Mouse (Mus musculus) small intestine, adult 2 months (tissue): ENCODE results near the gene Ocrl. TPM values are rescaled to one million over a fixed set of nuclear protein-coding genes. Genes with fewer than 3 reads are reported as not detected.

ENCODE experiments used
- H3K27ac ChIP-seq: fragments of 200-500 bp; 2 replicates; pipeline ENCODE4 v1.5.1; 2012; ENCODE audit warnings: low read depth, low read length, control low read depth, inconsistent platforms; ENCODE audit not compliant: insufficient read depth
- H3K27me3 ChIP-seq: fragments of 200-500 bp; 2 replicates; pipeline ENCODE4 v1.6.1; 2012; ENCODE audit warnings: mild to moderate bottlenecking, moderate library complexity, low read length, inconsistent platforms; ENCODE audit not compliant: control insufficient read depth, insufficient read depth
- H3K36me3 ChIP-seq: fragments of 200-500 bp; 2 replicates; pipeline ENCODE4 v1.6.1; 2012; ENCODE audit warnings: mild to moderate bottlenecking, low read length, control low read depth, inconsistent platforms; ENCODE audit not compliant: control insufficient read depth, insufficient read depth
- H3K4me1 ChIP-seq: fragments of 200-500 bp; 2 replicates; pipeline ENCODE4 v1.6.1; 2012; ENCODE audit warnings: low read length, inconsistent platforms, mixed read lengths; ENCODE audit not compliant: control insufficient read depth, insufficient read depth, insufficient read length
- H3K4me3 ChIP-seq: fragments of 200-500 bp; 2 replicates; pipeline ENCODE4 v1.5.1; 2012; ENCODE audit warnings: low read depth, mild to moderate bottlenecking, control low read depth, inconsistent platforms, low read length, moderate library complexity
- CTCF ChIP-seq: fragments of 200-500 bp; IDR thresholded peaks from 2 replicates; pipeline ENCODE4 v1.5.1; 2012; ENCODE audit warnings: low read depth, mild to moderate bottlenecking, control low read depth, inconsistent platforms, low read length, moderate library complexity, mixed read lengths; ENCODE audit not compliant: insufficient replicate concordance, insufficient read length; ENCODE audit errors: extremely low read depth
- POLR2A ChIP-seq: fragments of 200-500 bp; IDR thresholded peaks from 2 replicates; pipeline ENCODE4 v1.6.1; 2012; ENCODE audit warnings: low read depth, mild to moderate bottlenecking, control low read depth, inconsistent platforms, low read length, moderate library complexity
- WGBS: fragments of 180-500 bp; shearing (Covaris S2); methylation state at CpG from one replicate; pipeline ENCODE4 v1.1.7; 2018; 5-methylcytosine and 5-hydroxymethylcytosine counted together
- polyA plus RNA-seq: library from polyadenylated mRNA; depleted of rRNA; stranded (reverse); fragments of >200 nt; gene quantifications from 2 replicates; pipeline ENCODE4 v1.2.3, GENCODE M21; 2012

Gene Ocrl
- polyA plus RNA-seq, 1 experiment = 2.2 TPM

DNA sequence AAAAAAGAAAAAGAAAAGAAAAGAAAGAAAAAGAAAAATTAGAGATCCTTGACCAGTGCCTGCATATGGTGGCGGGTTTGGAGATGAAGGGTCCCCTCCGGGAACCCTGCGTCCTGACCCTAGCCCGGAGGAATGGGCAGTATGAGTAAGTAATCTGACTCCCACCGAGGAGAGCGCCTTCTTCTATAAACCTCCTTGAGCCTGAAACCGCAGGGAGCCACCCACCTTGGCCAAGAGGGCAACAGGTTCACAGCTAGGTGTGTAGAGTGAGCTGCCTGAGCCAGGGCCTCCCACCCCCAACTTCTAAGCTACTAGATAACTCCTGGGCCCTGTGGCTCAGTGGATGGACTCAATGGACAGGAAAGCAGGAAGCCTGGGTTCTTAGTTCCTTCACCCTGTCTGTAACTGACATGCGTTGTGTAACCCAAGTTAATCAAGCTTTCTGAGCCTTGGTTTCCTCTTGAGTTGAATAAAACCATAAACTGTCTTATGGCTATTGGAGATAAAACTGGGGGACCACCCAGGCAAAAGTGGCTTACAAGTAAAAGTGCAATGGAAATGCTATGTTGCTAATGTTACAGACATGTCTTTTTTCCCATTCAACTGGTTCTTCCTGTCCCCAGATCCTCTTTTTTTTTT lies 836 bp downstream of the Ocrl start:
- Histone ChIP-seq H3K4me1 (no peaks in the 10 kb centered on the region), H3K4me3 (peak overlapping the region; percentile 99), H3K27ac (no peak overlapping the region), H3K27me3 (no peaks in the 10 kb centered on the region), H3K36me3 (no peaks in the 10 kb centered on the region)
- TF ChIP-seq POLR2A (no peak), CTCF (no peak)
- 13% methylated on average over 8 of the region's 8 CpGs for WGBS

DNA sequence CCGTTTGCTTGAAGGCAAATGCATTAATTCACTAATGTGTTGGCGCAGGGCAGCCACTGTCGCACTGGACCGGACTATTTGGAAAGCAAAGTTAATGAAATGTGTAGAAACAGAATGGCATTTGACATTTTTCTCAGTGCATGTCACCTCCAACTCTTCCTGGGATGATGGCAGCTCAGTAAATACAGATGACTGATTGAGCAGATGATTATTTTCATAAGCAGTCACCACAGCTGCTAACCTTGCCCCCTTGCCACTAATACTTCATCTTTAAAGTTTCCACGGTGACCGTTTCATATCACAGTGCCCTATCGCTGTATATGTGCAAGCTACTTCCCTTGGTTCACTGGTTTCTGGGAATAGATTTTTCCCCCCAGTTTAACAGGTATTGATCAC lies 1.4 kb downstream of the Ocrl start:
- no peak overlapping the region for H3K27ac ChIP-seq
- 68% methylated on average over 7 of the region's 7 CpGs for WGBS
- H3K36me3 ChIP-seq = no peaks in the 10 kb centered on the region
- H3K4me1 ChIP-seq = no peaks in the 10 kb centered on the region
- H3K27me3 ChIP-seq = no peaks in the 10 kb centered on the region
- TF ChIP-seq CTCF = no peak
- TF ChIP-seq POLR2A = no peak
- no peak overlapping the region for H3K4me3 ChIP-seq

DNA sequence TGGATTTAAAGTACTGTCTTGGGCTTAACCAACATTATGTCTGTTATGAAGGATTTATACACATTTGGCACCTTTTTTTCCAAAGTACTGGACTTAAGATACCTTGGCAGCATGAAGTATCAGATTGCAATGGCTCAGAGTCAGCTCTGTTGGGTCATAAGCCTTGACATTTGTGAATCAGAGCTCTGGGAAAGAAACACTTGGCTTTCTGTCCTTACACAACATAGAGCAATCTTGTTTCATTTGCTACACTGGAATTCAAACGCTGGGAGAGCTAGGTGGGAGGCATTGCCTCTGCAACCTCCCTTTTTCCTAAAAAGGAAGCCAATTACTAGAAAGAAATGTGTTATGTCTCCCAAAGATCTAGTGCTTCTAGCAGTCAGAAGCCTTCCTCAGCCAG lies 4.6 kb downstream of the Ocrl start:
- WGBS = 58% methylated on average over 1 of the region's 1 CpGs
- Histone ChIP-seq H3K27ac (no peak overlapping the region), H3K4me1 (no peaks in the 10 kb centered on the region), H3K4me3 (no peak overlapping the region), H3K36me3 (no peaks in the 10 kb centered on the region), H3K27me3 (no peaks in the 10 kb centered on the region)
- TF ChIP-seq CTCF (no peak), POLR2A (no peak)

DNA sequence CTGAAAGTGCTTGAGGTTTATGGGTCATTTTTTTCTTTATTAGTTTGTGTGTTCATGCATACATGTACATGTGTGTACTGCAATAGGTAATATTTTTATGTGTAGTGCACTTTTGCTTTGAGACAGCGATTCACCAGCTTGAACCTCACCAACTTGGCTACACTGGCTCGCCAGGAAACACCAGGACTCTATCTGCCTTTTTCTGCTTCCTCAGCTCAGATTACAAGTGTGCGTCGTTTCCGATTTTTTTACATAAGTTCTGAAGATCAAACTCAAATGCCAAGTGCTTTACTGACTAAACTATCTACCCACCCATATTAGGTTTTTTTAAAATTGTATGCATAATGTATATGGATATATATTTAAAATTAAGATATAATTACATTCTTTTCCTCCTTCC lies 8.4 kb downstream of the Ocrl start:
- Histone ChIP-seq H3K4me1 (no peaks in the 10 kb centered on the region), H3K36me3 (no peaks in the 10 kb centered on the region), H3K4me3 (no peak overlapping the region), H3K27me3 (no peaks in the 10 kb centered on the region), H3K27ac (no peak overlapping the region)
- 87% methylated on average over 5 of the region's 5 CpGs for WGBS
- TF ChIP-seq POLR2A = no peak
- no peak for TF ChIP-seq CTCF

DNA sequence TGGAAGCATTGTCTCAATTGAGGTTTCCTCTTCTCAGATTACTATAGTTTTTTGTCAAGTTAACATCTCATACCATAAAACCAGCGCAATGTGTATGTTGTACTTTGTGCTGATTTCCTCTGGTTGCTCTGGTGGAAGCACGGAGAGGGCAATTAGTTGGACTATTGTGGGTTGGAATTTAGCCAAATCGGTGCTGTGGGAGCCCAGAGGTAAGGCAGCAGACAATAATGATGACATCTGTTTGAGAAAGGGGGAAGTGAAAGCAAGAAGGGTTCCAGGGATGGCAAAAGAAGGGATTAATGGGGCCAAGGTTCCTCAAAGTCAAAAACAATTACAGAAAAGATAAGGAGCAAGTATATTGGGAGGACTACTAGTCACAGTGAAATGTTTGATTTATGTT lies 15.8 kb downstream of the Ocrl start:
- Histone ChIP-seq H3K27ac (no peak overlapping the region), H3K36me3 (0 out of 2 replicates have a peak, but pooled peaks cover 1% of the 10 kb centered on the region), H3K4me3 (no peak overlapping the region), H3K4me1 (peaks cover 2% of the 10 kb centered on the region; the same call in 1 of the 2 replicates), H3K27me3 (no peaks in the 10 kb centered on the region)
- no peak for TF ChIP-seq POLR2A
- TF ChIP-seq CTCF = no peak
- WGBS = 20% methylated on average over 3 of the region's 3 CpGs

DNA sequence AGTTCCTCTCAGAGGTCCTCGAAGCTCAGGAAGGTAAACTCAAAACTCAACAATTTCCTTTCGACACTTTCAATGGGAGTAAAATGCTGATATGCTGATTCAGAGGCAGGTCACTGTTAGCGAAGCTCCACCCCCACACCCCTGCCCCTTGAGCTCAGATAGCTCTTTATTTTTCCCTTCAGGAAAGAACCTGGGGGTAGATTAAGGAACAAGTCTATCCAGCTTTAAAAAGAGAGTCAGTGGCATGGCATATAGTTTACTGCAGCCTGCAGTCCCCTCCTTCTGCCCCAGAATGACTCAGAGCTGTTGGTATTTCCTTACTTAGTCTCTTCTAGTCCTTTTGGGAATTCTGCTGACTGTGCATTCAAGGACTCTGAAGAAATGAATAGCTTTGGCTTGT lies 18.3 kb downstream of the Ocrl start:
- H3K27ac ChIP-seq = no peak overlapping the region
- no peak for TF ChIP-seq POLR2A
- TF ChIP-seq CTCF = no peak
- peaks cover 7% of the 10 kb centered on the region for H3K36me3 ChIP-seq
- no peaks in the 10 kb centered on the region for H3K27me3 ChIP-seq
- 80% methylated on average over 3 of the region's 3 CpGs for WGBS
- peaks cover 2% of the 10 kb centered on the region; the same call in 1 of the 2 replicates for H3K4me1 ChIP-seq
- H3K4me3 ChIP-seq = no peak overlapping the region

DNA sequence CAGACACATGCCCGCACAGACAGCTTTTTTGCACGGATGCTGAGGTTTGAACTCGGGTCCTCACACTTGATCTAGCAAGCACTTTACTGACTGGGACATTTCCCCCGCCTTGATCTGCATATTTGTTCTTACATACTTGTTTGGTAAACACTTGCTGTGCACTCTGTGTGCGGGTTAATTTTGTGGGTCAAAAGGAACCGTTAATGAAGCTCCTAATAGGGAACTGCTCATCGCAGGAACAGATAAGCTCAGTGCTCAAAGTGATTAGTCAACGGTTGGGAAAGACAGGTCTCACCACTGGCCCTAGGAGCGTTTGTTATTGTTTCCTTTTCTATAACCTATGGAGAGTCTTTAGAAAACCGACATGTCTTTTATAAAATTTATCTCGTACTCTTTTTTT lies 22.2 kb downstream of the Ocrl start:
- Histone ChIP-seq H3K4me3 (no peak overlapping the region), H3K27ac (no peak overlapping the region), H3K4me1 (no peaks in the 10 kb centered on the region), H3K36me3 (peaks cover 7% of the 10 kb centered on the region), H3K27me3 (no peaks in the 10 kb centered on the region)
- TF ChIP-seq POLR2A (no peak), CTCF (no peak)
- WGBS = 86% methylated on average over 11 of the region's 11 CpGs

DNA sequence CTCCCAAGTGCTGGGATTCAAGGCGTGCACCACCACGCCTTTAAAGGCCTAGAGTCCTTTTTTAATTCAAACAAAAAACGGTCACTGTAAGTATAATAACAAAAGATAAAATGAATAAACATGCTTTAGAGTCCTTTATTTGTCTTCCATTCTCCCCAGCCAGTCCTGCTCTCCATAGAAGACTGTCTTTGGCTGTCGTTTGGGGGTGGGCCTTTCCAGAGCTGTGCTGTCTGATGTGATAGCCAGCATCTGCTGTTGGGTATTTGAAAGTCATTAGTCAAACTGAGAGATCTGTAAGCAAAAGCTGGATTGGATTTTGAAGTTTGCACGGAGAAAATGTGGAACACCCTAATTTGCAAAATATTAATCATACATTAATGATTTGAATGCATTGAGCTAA lies 24.7 kb downstream of the Ocrl start:
- 54% methylated on average over 5 of the region's 5 CpGs for WGBS
- Histone ChIP-seq H3K4me1 (no peaks in the 10 kb centered on the region), H3K36me3 (peaks cover 6% of the 10 kb centered on the region), H3K27ac (no peak overlapping the region), H3K4me3 (no peak overlapping the region), H3K27me3 (no peaks in the 10 kb centered on the region)
- no peak for TF ChIP-seq POLR2A
- TF ChIP-seq CTCF = no peak
